Mouse (Mus musculus) CH12.LX (cell line): ENCODE measurements around the gene Hspa1a. TPM values are rescaled to one million over a fixed set of nuclear protein-coding genes. Genes with fewer than 3 reads are reported as not detected.

ENCODE experiments used
- DNase-seq: peaks from one replicate; pipeline ENCODE4 v3.0.0-alpha.2; 2013; ENCODE audit errors: extremely low read depth
- H3K27ac ChIP-seq: 2 replicates; pipeline ENCODE4 v1.5.1; 2012; ENCODE audit warnings: low read depth, mild to moderate bottlenecking, control low read depth, moderate library complexity; ENCODE audit not compliant: insufficient read depth
- H3K27me3 ChIP-seq: replicated peaks from 2 replicates; pipeline ENCODE3; 2012; ENCODE audit warnings: inconsistent platforms
- H3K36me3 ChIP-seq, 2 experiments: replicated peaks in 1 of 2; 2 replicates each; pipeline versions ENCODE3 to v1.6.1; 2012; ENCODE audit warnings: inconsistent platforms in 1 of 2, low read length in 1 of 2, mild to moderate bottlenecking in 1 of 2, mixed read lengths in 1 of 2, moderate library complexity in 1 of 2; ENCODE audit not compliant: control insufficient read depth in 1 of 2, insufficient read depth in 1 of 2
- H3K4me1 ChIP-seq, 2 experiments: 2 replicates each; pipeline ENCODE4 v1.6.1; 2012; ENCODE audit warnings: inconsistent platforms in 1 of 2, moderate library complexity in 1 of 2; ENCODE audit not compliant: insufficient read depth in 2 of 2, control insufficient read depth in 1 of 2
- H3K4me2 ChIP-seq: 2 replicates; pipeline ENCODE4 v1.6.1; 2012; ENCODE audit warnings: low read depth, mild to moderate bottlenecking, control low read depth; ENCODE audit not compliant: poor library complexity, insufficient read depth, severe bottlenecking
- H3K4me3 ChIP-seq, 3 experiments: fragments of 150-350 bp in 1 of 3; sonication (generic) in 1 of 3; replicated peaks in 1 of 3; 2 replicates each; pipeline versions ENCODE3 to v1.5.1; 2011 to 2012; ENCODE audit warnings: low read depth in 2 of 3, low read length in 2 of 3, mild to moderate bottlenecking in 2 of 3, moderate library complexity in 2 of 3, control low read depth in 1 of 3, improper control_type of control experiment in 1 of 3, inconsistent platforms in 1 of 3, mixed read lengths in 1 of 3; ENCODE audit not compliant: poor library complexity in 1 of 3
- H3K79me2 ChIP-seq: replicated peaks from 2 replicates; pipeline ENCODE4 v1.6.1; 2012; ENCODE audit warnings: mild to moderate bottlenecking, moderate library complexity; ENCODE audit not compliant: control insufficient read depth, poor library complexity, insufficient read depth, severe bottlenecking; ENCODE audit errors: extremely low read depth
- H3K9ac ChIP-seq: 2 replicates; pipeline ENCODE4 v1.6.1; 2012; ENCODE audit warnings: low read depth, mild to moderate bottlenecking, control low read depth, moderate library complexity; ENCODE audit not compliant: insufficient read depth
- H3K9me3 ChIP-seq: replicated peaks from 2 replicates; pipeline ENCODE3; 2012; ENCODE audit warnings: low read length, inconsistent platforms, mixed read lengths
- CHD2 ChIP-seq: IDR thresholded peaks from 2 replicates; pipeline ENCODE4 v1.6.1; 2011; ENCODE audit warnings: low read length, improper control_type of control experiment
- CTCF ChIP-seq, 2 experiments: IDR thresholded peaks in 1 of 2; conservative IDR thresholded peaks in 1 of 2; 2 replicates each; pipeline ENCODE4 v1.5.1; 2011 to 2012; ENCODE audit warnings: low read depth in 2 of 2, low read length in 2 of 2, improper control_type of control experiment in 1 of 2, inconsistent platforms in 1 of 2, mild to moderate bottlenecking in 1 of 2, moderate library complexity in 1 of 2
- E2F4 ChIP-seq: IDR thresholded peaks from 2 replicates; pipeline ENCODE4 v1.6.1; 2011; ENCODE audit warnings: low read depth, low read length, improper control_type of control experiment; ENCODE audit not compliant: insufficient replicate concordance
- ELF1 ChIP-seq: IDR thresholded peaks from 2 replicates; pipeline ENCODE4 v1.6.1; 2014; ENCODE audit warnings: low read depth, mild to moderate bottlenecking, inconsistent platforms, low read length, improper control_type of control experiment
- EP300 ChIP-seq: IDR thresholded peaks from 2 replicates; pipeline ENCODE4 v1.6.1; 2011; ENCODE audit warnings: low read length, improper control_type of control experiment
- ETS1 ChIP-seq: conservative IDR thresholded peaks from 2 replicates; pipeline ENCODE4 v1.6.1; 2012; ENCODE audit warnings: low read depth, mild to moderate bottlenecking, inconsistent platforms, low read length, improper control_type of control experiment, moderate library complexity
- GABPA ChIP-seq: IDR thresholded peaks from 2 replicates; pipeline ENCODE4 v1.6.1; 2012; ENCODE audit warnings: low read depth, low read length, improper control_type of control experiment, inconsistent platforms; ENCODE audit not compliant: insufficient replicate concordance
- HCFC1 ChIP-seq: IDR thresholded peaks from 2 replicates; pipeline ENCODE4 v1.6.1; 2012; ENCODE audit warnings: low read depth, mild to moderate bottlenecking, inconsistent platforms, low read length, improper control_type of control experiment
- IRF4 ChIP-seq: IDR thresholded peaks from 2 replicates; pipeline ENCODE4 v1.6.1; 2014; ENCODE audit warnings: low read depth, mild to moderate bottlenecking, inconsistent platforms, low read length, improper control_type of control experiment
- JUN ChIP-seq: IDR thresholded peaks from 2 replicates; pipeline ENCODE4 v1.6.1; 2011; ENCODE audit warnings: low read depth, mild to moderate bottlenecking, low read length, improper control_type of control experiment, moderate library complexity; ENCODE audit not compliant: insufficient read depth
- JUND ChIP-seq: conservative IDR thresholded peaks from 2 replicates; pipeline ENCODE4 v1.6.1; 2011; ENCODE audit warnings: low read depth, low read length, improper control_type of control experiment
- KAT2A ChIP-seq: IDR thresholded peaks from 2 replicates; pipeline ENCODE4 v1.6.1; 2012; ENCODE audit warnings: low read length, improper control_type of control experiment, inconsistent platforms; ENCODE audit not compliant: insufficient replicate concordance
- MAFK ChIP-seq: IDR thresholded peaks from 2 replicates; pipeline ENCODE4 v1.6.1; 2011; ENCODE audit warnings: low read length, improper control_type of control experiment; ENCODE audit not compliant: insufficient replicate concordance
- MAZ ChIP-seq: IDR thresholded peaks from 2 replicates; pipeline ENCODE4 v1.6.1; 2012; ENCODE audit warnings: low read depth, mild to moderate bottlenecking, inconsistent platforms, low read length, improper control_type of control experiment, moderate library complexity
- MEF2A ChIP-seq: IDR thresholded peaks from 2 replicates; pipeline ENCODE4 v1.6.1; 2014; ENCODE audit warnings: low read depth, mild to moderate bottlenecking, inconsistent platforms, low read length, improper control_type of control experiment, borderline replicate concordance
- NELFE ChIP-seq: IDR thresholded peaks from 2 replicates; pipeline ENCODE4 v1.6.1; 2011; ENCODE audit warnings: low read depth, low read length, improper control_type of control experiment
- NRF1 ChIP-seq: IDR thresholded peaks from 2 replicates; pipeline ENCODE4 v1.6.1; 2014; ENCODE audit warnings: low read depth, mild to moderate bottlenecking, inconsistent platforms, low read length, improper control_type of control experiment, moderate library complexity
- PAX5 ChIP-seq: IDR thresholded peaks from 2 replicates; pipeline ENCODE4 v1.6.1; 2012; ENCODE audit warnings: low read length, inconsistent platforms, mixed read lengths
- POLR2A ChIP-seq: IDR thresholded peaks from 2 replicates; pipeline ENCODE4 v1.6.1; 2011; ENCODE audit warnings: low read depth, mild to moderate bottlenecking, improper control_type of control experiment, low read length
- POLR2AphosphoS2 ChIP-seq: IDR thresholded peaks from 2 replicates; pipeline ENCODE4 v1.6.1; 2011; ENCODE audit warnings: low read depth, low read length, improper control_type of control experiment
- SMC3 ChIP-seq: IDR thresholded peaks from 2 replicates; pipeline ENCODE4 v1.6.1; 2011; ENCODE audit warnings: low read depth, low read length, improper control_type of control experiment
- TBP ChIP-seq: conservative IDR thresholded peaks from 2 replicates; pipeline ENCODE4 v1.6.1; 2011; ENCODE audit warnings: low read depth, low read length, improper control_type of control experiment
- USF2 ChIP-seq: conservative IDR thresholded peaks from 2 replicates; pipeline ENCODE4 v1.6.1; 2011; ENCODE audit warnings: low read depth, low read length, improper control_type of control experiment
- ZMIZ1 ChIP-seq: IDR thresholded peaks from 2 replicates; pipeline ENCODE4 v1.6.1; 2012; ENCODE audit warnings: low read depth, mild to moderate bottlenecking, inconsistent platforms, low read length, improper control_type of control experiment
- ZNF384 ChIP-seq: IDR thresholded peaks from 2 replicates; pipeline ENCODE4 v1.6.1; 2012; ENCODE audit warnings: low read depth, low read length, improper control_type of control experiment, inconsistent platforms
- dilution Hi-C: fragments of 300-500 bp; cut with MboI; formaldehyde crosslinking; loops from 2 replicates; pipeline ENCODE4 v1.14.3; 2020; ENCODE audit warnings: low sequenced_read_pairs; ENCODE audit not compliant: extremely low pct_unique_long_range_greater_than_20kb, extremely low pct_ligation_motif_present
- in situ Hi-C: fragments of 300-500 bp; cut with MboI; formaldehyde crosslinking; loops from 3 replicates; pipeline ENCODE4 v1.14.3; 2019; ENCODE audit warnings: low sequenced_read_pairs, low pct_ligation_motif_present, low pct_unique_long_range_greater_than_20kb, mixed read lengths
- polyA plus RNA-seq: library from polyadenylated mRNA; unstranded; fragments of >175 nt; gene quantifications from 2 replicates; pipeline ENCODE4 v1.2.1, GENCODE M21; 2012; ENCODE audit warnings: low read depth; ENCODE audit not compliant: insufficient read length
- total RNA-seq, 2 experiments: library from RNA; depleted of rRNA; stranded (reverse); fragments of 300-350 nt in 1 of 2; fragments of >200 nt in 1 of 2; gene quantifications; 2 replicates each; pipeline ENCODE4 v1.2.3; 2012 to 2014

Gene Hspa1a
- total and polyA plus RNA-seq, 3 experiments: not detected

GRCm38 (mm10) chr17:35011440-35011839, 39.5 kb upstream of the Hspa1a start:
- in situ Hi-C loops: loop anchor here (10.0 kb wide), 1 partner anchor 223 kb away; the partner anchor contains the start of genes Atp6v1g2 and Nfkbil1
- no peak overlapping the region for H3K4me2 ChIP-seq
- dilution Hi-C loops: no loop called here

GRCm38 (mm10) chr17:35009586-35009985, 37.6 kb upstream of the Hspa1a start:
- Histone ChIP-seq H3K4me1 (peaks cover 5 to 30% of the 10 kb centered on the region in 2 experiments; a peak in 3 of 4 replicates), H3K9me3 (no peaks in the 10 kb centered on the region), H3K27me3 (no peaks in the 10 kb centered on the region), H3K4me2 (no peak overlapping the region), H3K9ac (no peak overlapping the region), H3K27ac (no peak overlapping the region), H3K4me3 (no peak overlapping the region), H3K36me3 (peaks cover 82 to 92% of the 10 kb centered on the region in 2 experiments), H3K79me2 (peaks cover 16% of the 10 kb centered on the region)
- TF ChIP-seq PAX5: no peak
- no peak for TF ChIP-seq ETS1
- TF ChIP-seq CHD2: no peak
- no peak for TF ChIP-seq HCFC1
- no peak for TF ChIP-seq EP300
- TF ChIP-seq CTCF (conservative IDR thresholded peaks at IDR 0.05 in 1 of 2, IDR thresholded peaks at IDR 0.05 in 1 of 2; ENCODE audit: low read depth in 2 of 2, low read length in 2 of 2): no peak
- no peak for TF ChIP-seq GABPA
- no peak for TF ChIP-seq IRF4
- TF ChIP-seq TBP: no peak
- TF ChIP-seq JUND: no peak
- no peak for TF ChIP-seq POLR2A
- no peak for TF ChIP-seq SMC3
- no peak for TF ChIP-seq USF2
- no peak for TF ChIP-seq MAFK
- no peak for TF ChIP-seq ZNF384
- TF ChIP-seq JUN: no peak
- no peak for TF ChIP-seq MAZ
- TF ChIP-seq KAT2A: no peak
- no peak for TF ChIP-seq ZMIZ1
- no peak for TF ChIP-seq POLR2AphosphoS2
- dilution Hi-C loops (no loop called here), in situ Hi-C loops (no loop called here)
- DNase-seq: no peak

More at GRCm38 (mm10) chr17:35011440-35011839, 39.5 kb upstream of the Hspa1a start:
- Histone ChIP-seq H3K27me3 (no peaks in the 10 kb centered on the region), H3K9ac (no peak overlapping the region), H3K9me3 (no peaks in the 10 kb centered on the region), H3K36me3 (peaks cover 90 to 97% of the 10 kb centered on the region in 2 experiments), H3K79me2 (peaks cover 5% of the 10 kb centered on the region), H3K4me3 (no peak overlapping the region), H3K27ac (no peak overlapping the region), H3K4me1 (peaks cover 0 to 32% of the 10 kb centered on the region in 2 experiments; a peak in 2 of 4 replicates)
- TF ChIP-seq MEF2A (no peak), ELF1 (no peak), CHD2 (no peak), NRF1 (no peak), E2F4 (no peak), ETS1 (no peak), TBP (no peak), IRF4 (no peak), NELFE (no peak), ZMIZ1 (no peak)
- no peak for DNase-seq
